Mouse (Mus musculus): Measurements from ENCODE around the gene Ager.

GRCm38 (mm10) chr17:34635671-34636070 lies 38.0 kb downstream of the Ager start:
- TF ChIP-seq POLR2A (IDR thresholded peaks at IDR 0.05; ENCODE audit: insufficient read depth, low read length) (no peak), CTCF (IDR thresholded peaks at IDR 0.05; ENCODE audit: low read depth, low read length) (no peak)
